Comparison of ENCODE assay signal across 23 mouse cellular contexts in the genomic region with DNA sequence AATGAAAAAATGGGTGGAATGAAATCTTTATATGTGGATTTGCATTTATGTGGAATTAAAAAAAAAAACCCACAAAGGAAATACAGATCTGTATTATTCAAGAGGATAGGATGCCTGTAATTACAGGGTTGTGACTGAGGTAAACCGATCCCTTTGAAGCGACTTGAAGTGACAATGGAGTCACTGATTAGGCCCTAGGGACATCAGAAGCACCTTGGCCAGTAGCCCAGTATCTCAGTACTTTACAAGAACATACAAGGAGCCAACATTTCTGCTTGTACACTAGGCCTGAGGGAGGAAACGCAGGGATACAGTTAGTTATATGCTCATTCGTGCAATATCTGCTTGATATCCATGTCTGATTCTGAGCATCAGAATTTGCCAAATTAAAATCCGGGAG. TPM values are rescaled to one million over a fixed set of nuclear protein-coding genes. Genes with fewer than 3 reads are reported as not detected.
DNase-seq lines count a peak whose midpoint lies in the region; ATAC-seq and TF ChIP-seq lines count a peak whose summit lies in the region.
"Had no signal": no experiment of that assay in that cellular context is flagged by ENCODE, and none has a peak within 500 bp of the region (broad histone marks: within the 10 kb centered on the region; RNA-seq: fewer than 3 reads in every experiment).

No protein-coding gene starts in this region.

- TF ChIP-seq EP300 in lung, postnatal 0 days (IDR thresholded peaks at IDR 0.05): no peak

- no peaks in the 10 kb centered on the region for H3K4me1 ChIP-seq in lung, embryonic 14.5 days (ENCODE audit: insufficient read depth)
- no peaks in the 10 kb centered on the region for H3K4me1 ChIP-seq in lung, postnatal 0 days (ENCODE audit: insufficient read depth, low read depth, low read length)
- H3K4me1 ChIP-seq: embryonic facial prominence, embryonic 12.5 days; heart, embryonic 15.5 days; intestine, embryonic 15.5 days had no signal

- no peaks in the 10 kb centered on the region for H3K9me3 ChIP-seq in lung, embryonic 14.5 days (ENCODE audit: low read depth, low read length)
- H3K9me3 ChIP-seq in lung, postnatal 0 days (ENCODE audit: low read length): no peaks in the 10 kb centered on the region
- H3K9me3 ChIP-seq: embryonic facial prominence, embryonic 12.5 days; forebrain, embryonic 13.5 days; G1E; heart, embryonic 15.5 days; hindbrain, embryonic 10.5 days; intestine, embryonic 15.5 days had no signal

- no peak overlapping the region for H3K9ac ChIP-seq in lung, embryonic 14.5 days
- no peak overlapping the region for H3K9ac ChIP-seq in lung, postnatal 0 days (replicated peaks; ENCODE audit: low read depth)
- H3K9ac ChIP-seq: embryonic facial prominence, embryonic 12.5 days; forebrain, embryonic 13.5 days; heart, embryonic 15.5 days; intestine, embryonic 15.5 days had no signal

- no peak for TF ChIP-seq CTCF in lung, embryonic 14.5 days (IDR thresholded peaks at IDR 0.05; ENCODE audit: low read depth)
- no peak for TF ChIP-seq CTCF in lung, postnatal 0 days (IDR thresholded peaks at IDR 0.05)

- H3K36me3 ChIP-seq in lung, embryonic 14.5 days (ENCODE audit: insufficient read depth): no peaks in the 10 kb centered on the region
- no peaks in the 10 kb centered on the region for H3K36me3 ChIP-seq in lung, postnatal 0 days (ENCODE audit: insufficient read depth, low read length)
- H3K36me3 ChIP-seq: embryonic facial prominence, embryonic 12.5 days; G1E; heart, embryonic 15.5 days; hindbrain, embryonic 10.5 days; intestine, embryonic 15.5 days had no signal

- intact Hi-C loops in heart, postnatal 10 days (cut with DNase I): no loop called here

- H3K4me2 ChIP-seq in lung, embryonic 14.5 days: no peak overlapping the region
- no peak overlapping the region for H3K4me2 ChIP-seq in lung, postnatal 0 days (replicated peaks; ENCODE audit: low read depth, low read length)
- H3K4me2 ChIP-seq: embryonic facial prominence, embryonic 12.5 days; forebrain, embryonic 13.5 days; heart, embryonic 11.5 days; heart, embryonic 15.5 days; intestine, embryonic 15.5 days had no signal

- 64% methylated on average over 5 of the region's 5 CpGs for WGBS in lung, embryonic 14.5 days
- WGBS in lung, postnatal 0 days: 69% methylated on average over 5 of the region's 5 CpGs

- peak; percentile 14 to 20 for DNase-seq in cerebellum, postnatal 10 days
- DNase-seq in cerebellum, adult 8-10 months: no peak
- DNase-seq in heart, postnatal 10 days: peak; percentile 5 to 12
- no peak for DNase-seq in heart, adult 8-10 months (ENCODE audit: low spot score)
- peak; percentile 42 for DNase-seq in lung, embryonic 14.5 days
- no peak for DNase-seq in lung, postnatal 0 days (ENCODE audit: low spot score)
- DNase-seq in Muller cell, postnatal 12 days (ENCODE audit: inconsistent ontology term): peak; percentile 2
- no peak for DNase-seq in spleen, adult 18-20 months
- DNase-seq: adrenal gland, postnatal 10 days; B cell, adult 2 months; cerebellum, adult 18-20 months; cerebellum, postnatal 14 days; embryo, embryonic 11 days; gastrocnemius, postnatal 10 days had no signal

- no peaks in the 10 kb centered on the region for H3K27me3 ChIP-seq in lung, embryonic 14.5 days (ENCODE audit: insufficient read depth, low read length)
- no peaks in the 10 kb centered on the region for H3K27me3 ChIP-seq in lung, postnatal 0 days (replicated peaks; ENCODE audit: insufficient read depth, low read length)
- H3K27me3 ChIP-seq: embryonic facial prominence, embryonic 12.5 days; forebrain, embryonic 13.5 days; intestine, embryonic 15.5 days had no signal

- no peak overlapping the region for H3K27ac ChIP-seq in lung, embryonic 14.5 days (ENCODE audit: low read depth)
- no peak overlapping the region for H3K27ac ChIP-seq in lung, postnatal 0 days (ENCODE audit: low read length)
- H3K27ac ChIP-seq: embryonic facial prominence, embryonic 12.5 days; forebrain, embryonic 13.5 days; heart, embryonic 15.5 days; hindbrain, embryonic 10.5 days; intestine, embryonic 15.5 days had no signal

- no peak for ATAC-seq in lung, embryonic 14.5 days (ENCODE audit: insufficient read depth)
- ATAC-seq in lung, postnatal 0 days: no peak
- ATAC-seq: CD4-positive, CD25-positive, alpha-beta regulatory T cell, adult 4 months; forebrain, embryonic 13.5 days; intestine, embryonic 15.5 days had no signal

- H3K4me3 ChIP-seq in lung, embryonic 14.5 days (ENCODE audit: low read depth, low read length): no peak overlapping the region
- no peak overlapping the region for H3K4me3 ChIP-seq in lung, postnatal 0 days (ENCODE audit: low read depth, low read length)
- H3K4me3 ChIP-seq: embryonic facial prominence, embryonic 12.5 days; forebrain, embryonic 13.5 days; heart, embryonic 15.5 days; hindbrain, embryonic 10.5 days; intestine, embryonic 15.5 days had no signal

RNA-seq across cellular contexts. Expression of a gene that starts 32.8 kb away (rescaled TPM):
- total RNA-seq in heart, postnatal 10 days (2021): under 1 TPM; 0.15 to 0.38 TPM
- total RNA-seq in heart, adult 8-10 months (2022): under 1 TPM; 0.31 to 0.72 (median 0.56) TPM
- 0.09 and 0.18 TPM in 2 replicates for polyA plus RNA-seq in lung, embryonic 14.5 days (2014; fragmentation: Nextera tagmentation; extraction: Ambion mirVana)
- polyA plus RNA-seq in lung, postnatal 0 days (2015; fragmentation: Nextera tagmentation; extraction: Ambion mirVana): 0.10 and 0.12 TPM in 2 replicates
- total RNA-seq: common myeloid progenitor, adult 5-6 weeks; G1E had no signal
- polyA plus RNA-seq: CD4-positive, CD25-positive, alpha-beta regulatory T cell, adult 4 months; G1E had no signal

Comparison
In these comparisons a context has a peak if more than half of its experiments do, and no peak if none do; other contexts are left out.
1. DNase-seq: peak in cerebellum, postnatal 10 days (2 of 2), heart, postnatal 10 days (2 of 2), lung, embryonic 14.5 days (single experiment) and Muller cell, postnatal 12 days (single experiment); none in cerebellum, adult 8-10 months (single experiment), heart, adult 8-10 months (single experiment), lung, postnatal 0 days (single experiment) and spleen, adult 18-20 months (0 of 2).